Mouse (Mus musculus) heart, embryonic 14.5 days (tissue): Measurements from ENCODE around the gene Clcnkb. TPM values are rescaled to one million over a fixed set of nuclear protein-coding genes. Genes with fewer than 3 reads are reported as not detected.
A peak's percentile ranks its signal among the peaks of the same experiment; 100 is the strongest.

ENCODE experiments used
- ATAC-seq: fragments of 200-750 bp; cut with Nextera tagmentation; 2 replicates; pipeline ENCODE4 v1.8.0; 2017; ENCODE audit warnings: low read depth, moderate TSS enrichment; ENCODE audit not compliant: insufficient number of reproducible peaks, insufficient read depth, low FRiP score
- H3K27ac ChIP-seq, 2 experiments: fragments of 200-500 bp in 1 of 2; fragments of 300-500 bp in 1 of 2; sonication (generic) in 1 of 2; replicated peaks in 1 of 2; 2 replicates each; pipeline ENCODE4 v1.5.1; 2012 to 2014; ENCODE audit warnings: low read depth in 2 of 2, low read length in 2 of 2, control low read depth in 1 of 2, mild to moderate bottlenecking in 1 of 2, mixed read lengths in 1 of 2; ENCODE audit not compliant: control insufficient read depth in 1 of 2, insufficient read depth in 1 of 2
- H3K27me3 ChIP-seq: fragments of 300-500 bp; sonication (generic); 2 replicates; pipeline ENCODE4 v1.6.1; 2014; ENCODE audit warnings: mild to moderate bottlenecking, low read length, control low read depth; ENCODE audit not compliant: control insufficient read depth, insufficient read depth
- H3K36me3 ChIP-seq: fragments of 300-500 bp; sonication (generic); 2 replicates; pipeline ENCODE4 v1.6.1; 2014; ENCODE audit warnings: mild to moderate bottlenecking, control low read depth, low read length, mixed read lengths; ENCODE audit not compliant: control insufficient read depth, insufficient read depth
- H3K4me1 ChIP-seq, 2 experiments: fragments of 200-500 bp in 1 of 2; fragments of 300-500 bp in 1 of 2; sonication (generic) in 1 of 2; 2 replicates each; pipeline ENCODE4 v1.6.1; 2012 to 2014; ENCODE audit warnings: low read length in 2 of 2, control low read depth in 1 of 2, mixed read lengths in 1 of 2; ENCODE audit not compliant: control insufficient read depth in 2 of 2, insufficient read depth in 2 of 2
- H3K4me2 ChIP-seq: fragments of 300-500 bp; sonication (generic); 2 replicates; pipeline ENCODE4 v1.6.1; 2014; ENCODE audit warnings: mild to moderate bottlenecking, low read length
- H3K4me3 ChIP-seq, 2 experiments: fragments of 200-500 bp in 1 of 2; fragments of 300-500 bp in 1 of 2; sonication (generic) in 1 of 2; 2 replicates each; pipeline ENCODE4 v1.5.1; 2012 to 2014; ENCODE audit warnings: low read length in 2 of 2, mild to moderate bottlenecking in 2 of 2, control low read depth in 1 of 2, low read depth in 1 of 2, moderate library complexity in 1 of 2; ENCODE audit not compliant: control insufficient read depth in 1 of 2, insufficient read depth in 1 of 2
- H3K9ac ChIP-seq: fragments of 300-500 bp; sonication (generic); 2 replicates; pipeline ENCODE4 v1.6.1; 2014; ENCODE audit warnings: mild to moderate bottlenecking, low read length
- H3K9me3 ChIP-seq: fragments of 300-500 bp; sonication (generic); 2 replicates; pipeline ENCODE4 v1.6.1; 2016; ENCODE audit warnings: low read length, control low read depth; ENCODE audit not compliant: control insufficient read depth
- WGBS: fragments of 180-500 bp; shearing (Covaris S2); extraction: QIAGEN DNeasy Blood & Tissue Kit; methylation state at CpG from one replicate; pipeline ENCODE4 v1.1.7; 2014; 5-methylcytosine and 5-hydroxymethylcytosine counted together
- polyA plus RNA-seq: library from polyadenylated mRNA; unstranded; fragments of >200 nt; fragmentation: Nextera tagmentation; extraction: Ambion mirVana; gene quantifications from 2 replicates; pipeline ENCODE4 v1.2.1, GENCODE M21; 2014

The Clcnkb gene
- polyA plus RNA-seq, 1 experiment from 2014 or later, result 1.1 TPM

DNA sequence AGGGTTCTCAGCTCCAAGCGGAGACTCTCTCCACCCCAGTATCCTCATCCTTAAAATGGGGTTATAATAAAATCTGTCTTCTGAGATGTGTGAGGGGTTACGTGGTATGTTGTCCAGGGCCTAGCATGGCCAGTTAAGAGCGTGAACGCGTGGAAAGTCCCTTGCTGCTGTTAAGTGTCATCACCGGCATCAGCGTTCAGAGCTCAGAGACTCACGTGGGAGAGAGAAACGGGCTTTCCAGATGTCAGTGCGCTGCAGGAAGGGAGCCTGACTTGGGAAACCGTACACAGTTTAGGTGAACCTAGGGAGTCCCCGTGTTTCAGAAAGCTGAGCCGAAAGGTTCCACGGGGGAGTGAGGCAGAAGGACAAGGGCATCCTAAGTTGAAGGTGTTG lies 29.5 kb upstream of the Clcnkb start:
- Histone ChIP-seq H3K36me3 (peaks cover 26% of the 10 kb centered on the region), H3K27ac (no peak overlapping the region; a peak in 1 of 4 replicates), H3K27me3 (no peaks in the 10 kb centered on the region), H3K4me1 (peaks cover 7 to 21% of the 10 kb centered on the region in 2 experiments), H3K4me3 (peak overlapping the region; percentile 85 to 100), H3K4me2 (peak overlapping the region; percentile 73), H3K9ac (peak overlapping the region; percentile 98), H3K9me3 (no peaks in the 10 kb centered on the region)
- ATAC-seq, result no peak
- 14% methylated on average over 14 of the region's 14 CpGs for WGBS

DNA sequence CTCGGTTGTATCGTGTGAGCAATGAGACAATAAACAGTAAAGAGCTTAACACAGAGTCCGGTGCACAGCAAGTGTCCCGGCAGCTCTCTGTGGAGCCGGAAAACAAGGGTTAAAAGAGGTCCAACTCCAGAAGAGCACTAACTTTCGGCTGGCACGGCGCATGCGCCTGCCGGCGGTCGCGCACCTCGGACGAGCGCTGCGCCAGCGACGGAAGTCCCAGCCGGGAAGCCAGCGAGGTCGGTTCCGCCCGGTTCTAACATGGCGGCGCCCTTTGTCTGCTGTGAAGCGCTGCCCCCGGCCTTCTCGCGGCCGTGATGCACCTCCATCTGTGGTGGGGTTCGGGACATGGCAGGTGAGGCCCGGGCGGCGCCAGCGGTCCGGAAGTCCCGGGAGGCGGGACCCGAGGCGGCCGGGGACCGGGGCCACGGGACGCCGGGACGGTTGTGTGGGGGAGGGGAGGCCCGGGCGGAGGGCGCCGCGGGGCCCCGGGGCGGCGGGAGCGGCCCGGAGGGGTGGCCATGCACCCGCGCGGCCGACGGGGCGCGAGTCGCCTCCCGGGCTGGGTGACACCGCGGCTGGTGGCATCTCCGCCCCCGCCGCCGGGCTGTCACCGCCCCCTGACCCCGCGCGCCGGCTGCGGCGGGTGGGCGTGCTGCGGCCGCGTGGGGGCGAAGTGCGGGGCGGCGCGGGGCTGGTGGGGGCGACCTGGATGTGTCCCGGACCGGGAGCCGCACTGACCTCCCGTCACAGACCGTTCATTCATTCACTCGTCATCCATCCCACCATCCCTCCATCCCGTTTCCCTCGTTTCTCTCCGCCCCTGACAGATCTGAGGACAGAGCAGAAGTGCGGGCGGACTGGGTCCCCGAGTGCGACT lies 28.9 kb upstream of the Clcnkb start, which contains the start of gene Zbtb17:
TSS of gene Zbtb17 (plus strand) at position 204 of the 877 bp plus-strand sequence.
- under 1% methylated on average over 67 of the region's 102 CpGs for WGBS
- no peaks in the 10 kb centered on the region for H3K27me3 ChIP-seq
- no peaks in the 10 kb centered on the region for H3K9me3 ChIP-seq
- H3K4me3 ChIP-seq, result peak within 1 kb of the TSS; percentile 85 to 100
- H3K4me2 ChIP-seq, result peak within 1 kb of the TSS; percentile 73
- peak within 1 kb of the TSS; percentile 29 to 84; a peak in 3 of 4 replicates for H3K27ac ChIP-seq
- H3K36me3 ChIP-seq, result peaks cover 25% of the 10 kb centered on the region
- peaks cover 7 to 21% of the 10 kb centered on the region in 2 experiments for H3K4me1 ChIP-seq
- ATAC-seq, result peak; percentile 84
- H3K9ac ChIP-seq, result peak within 1 kb of the TSS; percentile 98

- no peak for ATAC-seq
- Histone ChIP-seq H3K36me3 (peaks cover 19% of the 10 kb centered on the region), H3K4me2 (peak overlapping the region; percentile 73), H3K9ac (peak overlapping the region; percentile 98), H3K9me3 (no peaks in the 10 kb centered on the region), H3K27me3 (no peaks in the 10 kb centered on the region), H3K4me3 (peak overlapping the region; percentile 85 to 100), H3K27ac (peak overlapping the region in 1 of 2 experiments; percentile 84; a peak in 2 of 4 replicates), H3K4me1 (peaks cover 7 to 21% of the 10 kb centered on the region in 2 experiments)
- WGBS, result 34% methylated on average over 11 of the region's 11 CpGs
Measured at GRCm38 (mm10) chr4:141443641-141444429, 28.0 kb upstream of the Clcnkb start.

DNA sequence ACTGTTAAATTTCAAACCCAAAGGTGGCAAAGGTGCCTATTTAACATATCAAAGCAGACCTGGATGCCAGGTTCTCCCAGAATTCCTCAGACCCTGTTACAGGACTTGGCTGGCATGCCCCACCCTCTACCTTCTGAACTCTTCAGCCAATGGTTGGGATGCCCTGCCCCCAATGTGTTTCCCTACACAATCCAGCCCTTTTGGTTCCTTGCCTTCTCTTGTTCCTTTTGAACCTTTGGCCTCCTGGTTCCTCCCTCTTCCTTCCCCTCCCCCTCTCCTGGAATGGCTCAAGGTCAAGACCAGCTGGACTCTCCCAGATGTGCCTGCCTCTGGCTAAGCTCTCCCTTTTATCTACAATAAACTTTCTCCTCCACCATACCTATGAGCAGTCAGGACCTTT lies 25.1 kb upstream of the Clcnkb start:
- H3K4me1 ChIP-seq, result peaks cover 7 to 19% of the 10 kb centered on the region in 2 experiments
- H3K9ac ChIP-seq, result no peak overlapping the region
- H3K4me3 ChIP-seq, result no peak overlapping the region
- no peak overlapping the region for H3K4me2 ChIP-seq
- ATAC-seq, result no peak
- no peaks in the 10 kb centered on the region for H3K9me3 ChIP-seq
- no peaks in the 10 kb centered on the region for H3K27me3 ChIP-seq
- no peak overlapping the region for H3K27ac ChIP-seq
- H3K36me3 ChIP-seq, result no peaks in the 10 kb centered on the region

- 69% methylated on average over 12 of the region's 12 CpGs for WGBS
- Histone ChIP-seq H3K4me2 (no peak overlapping the region), H3K4me3 (no peak overlapping the region), H3K9me3 (no peaks in the 10 kb centered on the region), H3K4me1 (peaks cover 3 to 11% of the 10 kb centered on the region in 2 experiments; a peak in 3 of 4 replicates), H3K27ac (no peak overlapping the region), H3K36me3 (no peaks in the 10 kb centered on the region), H3K9ac (no peak overlapping the region), H3K27me3 (no peaks in the 10 kb centered on the region)
- no peak for ATAC-seq
Measured at GRCm38 (mm10) chr4:141439083-141439803, 23.4 kb upstream of the Clcnkb start.

- H3K4me2 ChIP-seq, result no peak within 1 kb of the TSS
- WGBS, result 68% methylated on average over 1 of the region's 1 CpGs
- H3K9me3 ChIP-seq, result no peaks in the 10 kb centered on the region
- H3K4me3 ChIP-seq, result no peak within 1 kb of the TSS
- no peaks in the 10 kb centered on the region for H3K36me3 ChIP-seq
- H3K9ac ChIP-seq, result no peak within 1 kb of the TSS
- no peaks in the 10 kb centered on the region; a peak in 1 of 4 replicates for H3K4me1 ChIP-seq
- H3K27me3 ChIP-seq, result no peaks in the 10 kb centered on the region
- ATAC-seq, result no peak
- H3K27ac ChIP-seq, result no peak within 1 kb of the TSS
Measured at GRCm38 (mm10) chr4:141435974-141436373, 20.2 kb upstream of the Clcnkb start, which contains the start of gene Srarp. Srarp (minus strand) TSS chr4:141436105.

DNA sequence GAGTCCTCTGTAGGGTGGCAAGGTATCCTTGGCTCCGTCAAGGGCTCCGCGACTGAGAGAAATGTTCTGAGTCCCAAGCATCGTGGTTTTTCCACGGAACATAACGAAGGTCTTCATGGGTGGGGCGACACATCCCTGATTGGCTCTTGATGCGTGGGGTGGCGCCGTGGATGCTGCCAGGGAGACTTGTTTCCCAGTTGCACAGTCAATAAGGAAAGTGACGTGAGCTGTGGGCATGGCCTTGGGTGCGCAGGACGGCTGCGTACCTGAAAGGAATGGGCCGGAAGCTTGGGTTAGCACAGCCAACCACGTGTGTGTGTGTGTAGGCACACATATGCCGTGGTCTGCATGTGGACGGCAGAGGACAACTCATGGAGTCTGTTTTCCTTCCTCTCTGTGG lies 17.4 kb upstream of the Clcnkb start:
- no peaks in the 10 kb centered on the region for H3K4me1 ChIP-seq
- H3K27me3 ChIP-seq, result no peaks in the 10 kb centered on the region
- H3K4me2 ChIP-seq, result no peak overlapping the region
- H3K4me3 ChIP-seq, result no peak overlapping the region
- no peak overlapping the region for H3K9ac ChIP-seq
- H3K9me3 ChIP-seq, result no peaks in the 10 kb centered on the region
- no peak for ATAC-seq
- 80% methylated on average over 18 of the region's 18 CpGs for WGBS
- no peaks in the 10 kb centered on the region for H3K36me3 ChIP-seq
- no peak overlapping the region for H3K27ac ChIP-seq
